Mouse (Mus musculus) B cell, adult 67 days (primary cell): ENCODE data around the gene 2300002M23Rik. TPM values are rescaled to one million over a fixed set of nuclear protein-coding genes. Genes with fewer than 3 reads are reported as not detected.

ENCODE experiments used
- total RNA-seq, 2 experiments: library from RNA; stranded (reverse); gene quantifications; 4 replicates each; pipeline ENCODE4 v1.2.4; 2023

Gene 2300002M23Rik
- total RNA-seq: not detected

DNA sequence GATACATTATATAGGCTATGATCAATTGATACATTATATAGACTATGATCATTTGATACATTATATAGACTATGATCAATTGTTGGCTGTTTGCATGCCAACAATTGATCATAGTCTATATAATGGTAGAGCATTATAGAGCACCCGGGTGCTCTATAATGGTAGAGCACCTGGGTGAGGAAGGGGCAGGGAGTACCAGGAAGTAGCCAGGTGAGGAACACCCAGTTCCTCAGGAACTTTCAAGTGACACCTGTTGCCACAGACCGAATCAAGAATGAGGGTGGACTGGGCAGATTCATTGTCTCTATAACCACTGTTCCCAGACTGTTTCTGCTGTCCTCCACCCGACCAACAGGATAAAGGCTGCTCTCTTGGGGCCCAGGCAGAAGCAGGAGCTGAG lies at the start of gene 2300002M23Rik:
Gene 2300002M23Rik (plus strand): TSS at position 301 of the 400 bp plus-strand sequence.

DNA sequence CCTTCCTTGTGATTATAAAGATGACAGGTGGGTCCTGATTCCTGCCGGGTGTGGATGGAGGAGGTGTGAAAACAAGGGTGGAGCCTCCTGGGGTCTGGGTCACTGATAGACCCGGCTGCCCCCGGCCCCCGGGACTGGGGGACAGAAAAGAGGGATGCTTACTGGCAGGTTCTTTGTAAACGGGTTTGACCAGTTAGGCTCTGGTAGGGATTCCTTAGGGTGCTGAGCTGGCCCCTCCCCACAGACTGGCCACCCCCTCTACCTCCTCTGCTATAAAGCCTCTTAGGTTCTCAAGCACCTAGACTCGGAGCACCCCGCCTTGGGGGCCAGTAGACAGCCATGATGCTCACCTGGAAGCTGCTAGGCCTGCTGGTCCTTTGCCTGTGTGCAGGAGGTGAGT lies 34.3 kb upstream of the 2300002M23Rik start, which contains the start of gene Psors1c2:
Gene Psors1c2 (plus strand): TSS at position 301 of the 400 bp plus-strand sequence.

DNA sequence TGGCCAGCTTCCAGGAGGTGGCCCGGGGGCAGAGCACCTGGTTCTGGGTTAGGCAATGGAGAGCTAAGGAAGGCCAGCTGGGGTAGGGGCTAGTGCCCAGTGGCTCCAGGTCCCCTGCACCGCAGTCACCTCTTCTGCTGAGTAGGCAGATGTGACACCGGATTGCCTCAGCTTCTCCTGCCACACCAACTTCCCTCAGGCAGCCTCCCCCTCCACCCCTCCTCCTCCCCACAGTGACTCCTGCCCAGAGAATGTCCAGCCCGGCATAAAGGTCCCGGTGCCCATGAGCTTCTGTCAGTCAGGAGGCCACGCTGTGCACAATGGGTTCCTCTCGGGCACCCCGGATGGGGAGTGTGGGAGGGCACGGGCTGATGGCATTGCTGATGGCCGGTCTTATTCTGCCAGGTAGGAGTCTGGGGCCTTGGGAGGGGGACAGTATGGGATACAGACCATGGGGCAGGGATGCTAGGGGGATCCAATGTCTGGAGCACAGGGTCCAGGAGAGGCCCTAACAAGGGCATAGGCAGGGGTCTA lies 15.3 kb upstream of the 2300002M23Rik start, which contains the start of gene Cdsn:
Gene Cdsn (plus strand): TSS at position 248 of the 534 bp plus-strand sequence.

DNA sequence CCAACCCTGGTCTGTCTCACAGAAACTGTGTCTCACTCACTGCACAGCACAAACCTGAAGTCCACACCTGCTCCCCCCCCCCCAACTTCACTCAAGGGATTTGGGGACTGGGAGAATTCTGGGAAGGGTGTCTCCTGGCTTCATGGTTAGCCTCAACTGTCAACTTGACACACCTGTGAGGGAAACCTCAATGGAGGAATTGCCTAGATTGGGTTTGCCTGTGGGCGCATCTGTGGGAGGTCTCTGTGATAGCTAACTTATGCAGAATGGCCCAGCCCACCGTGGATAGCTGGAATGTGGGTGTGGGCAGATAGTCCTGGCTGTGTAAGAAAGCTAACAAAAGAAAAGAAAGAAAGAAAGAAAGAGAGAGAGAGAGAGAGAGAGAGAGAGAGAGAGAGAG lies 34.0 kb downstream of the 2300002M23Rik start, which contains the start of gene Sfta2:
Gene Sfta2 (plus strand): TSS at position 301 of the 400 bp plus-strand sequence.

Other genes starting within 250 kb of the 2300002M23Rik start
- gene H2-Q1, start 247.0 kb upstream of the 2300002M23Rik start, total RNA-seq: 10 to 100 TPM in 1 of 2 experiments, 1 to 10 TPM in 1; 9.7 to 10.1 TPM
- 1 to 10 TPM; 8.2 to 8.9 TPM for gene H2-Q2, start 225.2 kb upstream of the 2300002M23Rik start, total RNA-seq
- gene H2-Q4, start 187.8 kb upstream of the 2300002M23Rik start, total RNA-seq: 100 to 1,000 TPM; 285 to 307 TPM
- 100 to 1,000 TPM; 249 to 254 TPM for gene H2-Q6, start 142.6 kb upstream of the 2300002M23Rik start, total RNA-seq
- 100 to 1,000 TPM; 133 to 144 TPM for gene H2-Q7, start 128.3 kb upstream of the 2300002M23Rik start, total RNA-seq
- 10 to 100 TPM; 53.7 to 58.6 TPM for gene H2-Q10, start 97.4 kb upstream of the 2300002M23Rik start, total RNA-seq
- gene Pou5f1, start 61.4 kb upstream of the 2300002M23Rik start, total RNA-seq: 1 to 10 TPM in 1 of 2 experiments, under 1 TPM in 1; 0.42 to 1.7 TPM
- gene Tcf19, start 50.6 kb upstream of the 2300002M23Rik start, total RNA-seq: 1 to 10 TPM; 3.7 to 4.6 TPM
- gene Cchcr1, start 50.4 kb upstream of the 2300002M23Rik start, total RNA-seq: 10 to 100 TPM; 12.4 TPM
- gene Psors1c2, start 34.2 kb upstream of the 2300002M23Rik start, total RNA-seq: under 1 TPM in 1 of 2 experiments, not detected in 1; 0.90 TPM
- not detected for gene Cdsn, start 15.3 kb upstream of the 2300002M23Rik start, total RNA-seq
- gene Sfta2, start 34.1 kb downstream of the 2300002M23Rik start, total RNA-seq: not detected
- gene Gm9573, start 59.2 kb downstream of the 2300002M23Rik start, total RNA-seq: not detected
- not detected for gene Mucl3, start 76.2 kb downstream of the 2300002M23Rik start, total RNA-seq
- gene Vars2, start 100.1 kb downstream of the 2300002M23Rik start, total RNA-seq: 10 to 100 TPM; 46.4 to 58.1 TPM
- 10 to 100 TPM; 16.1 to 23.9 TPM for gene Gtf2h4, start 106.3 kb downstream of the 2300002M23Rik start, total RNA-seq
- under 1 TPM in 1 of 2 experiments, not detected in 1; 0.44 TPM for gene Ddr1, start 137.2 kb downstream of the 2300002M23Rik start, total RNA-seq